Mouse (Mus musculus) adrenal gland, postnatal 10 days (tissue): Measurements from ENCODE around the gene Zfp704. TPM values are rescaled to one million over a fixed set of nuclear protein-coding genes. Genes with fewer than 3 reads are reported as not detected.

ENCODE experiments used
- DNase-seq: peaks from one replicate; pipeline ENCODE4 v3.0.0; 2021; ENCODE audit warnings: mixed read lengths
- total RNA-seq, 2 experiments: library from RNA; stranded (reverse); gene quantifications; 2 replicates each; pipeline ENCODE4 v1.2.3; 2021

The Zfp704 gene
- total RNA-seq, 2 experiments from 2014 or later: 17.8 to 20.3 TPM

DNA sequence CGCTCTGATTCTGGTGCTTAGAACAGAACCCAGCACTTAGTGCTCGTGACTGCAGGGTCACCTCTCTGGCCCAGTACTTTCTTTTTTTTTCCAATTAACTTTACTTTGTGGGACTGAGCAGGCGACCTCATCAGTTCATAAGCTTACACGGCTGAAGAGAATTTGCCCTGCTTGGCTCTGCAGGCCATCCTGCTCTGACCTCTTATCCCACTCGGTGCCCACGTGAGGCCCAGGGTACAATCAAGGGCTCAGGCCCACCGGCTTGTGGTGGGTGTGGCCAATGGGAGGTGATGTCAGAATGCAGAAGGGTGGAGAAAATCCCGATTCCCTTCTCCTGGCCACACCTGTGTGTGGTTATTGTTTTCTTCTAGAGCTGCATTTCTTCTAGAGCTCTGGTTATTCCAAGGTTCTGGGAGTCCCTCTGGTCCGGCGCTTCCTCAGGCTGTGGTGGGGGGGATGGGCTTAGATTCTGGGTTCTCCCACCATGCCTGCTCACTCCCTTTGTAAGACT lies 153.4 kb downstream of the Zfp704 start:
- no peak for DNase-seq

DNA sequence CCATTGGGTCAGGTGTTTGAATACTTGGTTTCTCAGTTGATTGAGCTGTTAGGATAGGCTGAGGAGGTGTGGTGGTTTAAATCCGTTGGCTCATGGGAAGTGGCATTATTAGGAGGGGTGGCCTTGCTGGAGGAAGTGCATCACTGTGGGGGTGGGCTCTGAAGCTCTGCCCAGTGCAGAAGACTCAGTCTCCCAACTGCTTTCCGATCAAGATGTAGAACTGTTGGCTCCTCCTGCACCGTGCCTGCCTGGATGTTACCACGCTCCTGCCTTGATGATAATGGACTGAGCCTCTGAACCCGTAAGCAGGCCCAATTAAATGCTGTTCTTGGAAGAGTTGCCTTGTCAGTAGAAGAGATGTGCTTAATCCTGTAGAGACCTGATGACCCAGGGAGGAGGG lies 154.5 kb downstream of the Zfp704 start:
- no peak for DNase-seq

- no peak for DNase-seq
Measured at GRCm38 (mm10) chr3:9454556-9455330, 155.1 kb downstream of the Zfp704 start.

DNA sequence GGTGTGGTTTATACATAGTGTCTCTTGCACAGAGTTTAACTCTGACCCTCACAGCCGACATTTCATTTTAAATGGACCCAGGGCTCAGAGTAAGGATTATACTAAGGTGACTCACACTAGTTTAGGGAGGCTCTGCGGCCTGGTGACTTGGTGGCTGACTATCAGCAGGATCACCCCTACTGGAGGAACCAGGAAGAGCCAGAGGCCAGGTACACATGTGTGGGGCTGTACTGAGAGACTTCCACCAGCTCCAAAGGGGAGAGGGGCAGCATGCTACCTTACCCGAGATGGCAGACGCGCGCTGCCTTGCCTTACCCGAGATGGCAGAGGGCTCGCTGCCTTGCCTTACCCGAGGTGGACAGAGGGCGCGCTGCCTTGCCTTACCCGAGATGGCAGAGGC lies 159.4 kb downstream of the Zfp704 start:
- DNase-seq: no peak

DNA sequence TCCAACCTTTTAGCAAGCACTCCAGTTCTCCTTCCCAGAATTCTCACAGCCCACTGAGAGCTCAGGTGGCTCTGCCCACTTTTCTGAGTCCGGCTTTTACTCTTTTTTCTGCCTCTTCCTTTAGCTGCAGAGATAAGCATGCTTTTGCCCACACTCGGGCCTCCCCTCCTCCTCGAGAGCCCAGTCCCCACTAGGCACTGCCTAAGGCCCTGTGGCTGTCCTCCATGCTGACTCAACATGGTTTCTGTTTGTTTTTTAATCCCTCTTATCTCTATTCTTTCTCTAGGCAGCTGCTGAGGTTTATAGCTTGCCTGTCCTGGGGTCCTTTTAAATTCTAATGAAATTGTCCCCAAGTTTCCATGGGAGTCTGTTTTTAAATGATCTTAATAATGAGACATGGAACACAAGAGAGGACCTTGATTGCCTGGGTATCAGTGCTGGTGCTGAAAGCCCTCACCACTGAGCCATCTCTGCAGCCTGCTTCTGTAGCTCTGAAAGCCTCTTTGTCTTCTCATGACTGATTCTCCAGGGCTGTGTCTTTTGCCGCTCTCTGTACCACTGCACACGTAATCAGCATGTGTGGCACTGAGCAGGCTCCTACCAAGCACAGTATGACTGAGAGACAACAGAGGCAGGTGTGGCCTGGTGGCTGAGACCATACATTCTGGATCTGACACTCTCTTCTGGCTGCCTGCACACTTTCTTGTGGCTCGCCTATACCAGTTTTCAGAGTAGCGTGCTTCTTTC lies 160.5 kb downstream of the Zfp704 start:
- DNase-seq: no peak

- DNase-seq: no peak
Measured at GRCm38 (mm10) chr3:9448541-9448940, 161.3 kb downstream of the Zfp704 start.

DNA sequence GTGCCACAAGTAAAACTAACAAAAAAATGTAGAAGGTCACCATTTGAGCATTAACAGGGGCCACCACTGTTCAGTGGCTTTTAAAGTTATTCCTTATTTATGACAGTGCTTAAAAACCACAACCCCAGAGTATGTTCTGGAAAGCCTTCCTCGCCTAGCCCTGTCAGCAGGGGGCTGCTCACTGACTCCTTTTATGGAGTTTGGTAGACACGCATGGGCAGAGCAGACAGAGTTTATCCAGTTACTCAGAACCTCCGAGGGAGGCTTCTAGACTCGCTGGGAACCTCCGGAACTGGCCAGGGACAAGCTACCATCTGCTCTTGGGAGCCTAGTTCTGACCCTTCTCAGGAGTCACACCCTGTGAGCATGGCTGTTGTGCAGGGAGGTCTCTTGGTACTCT lies 165.3 kb downstream of the Zfp704 start:
- DNase-seq: no peak

GRCm38 (mm10) chr3:9443981-9444380 lies 165.9 kb downstream of the Zfp704 start:
- DNase-seq: no peak

DNA sequence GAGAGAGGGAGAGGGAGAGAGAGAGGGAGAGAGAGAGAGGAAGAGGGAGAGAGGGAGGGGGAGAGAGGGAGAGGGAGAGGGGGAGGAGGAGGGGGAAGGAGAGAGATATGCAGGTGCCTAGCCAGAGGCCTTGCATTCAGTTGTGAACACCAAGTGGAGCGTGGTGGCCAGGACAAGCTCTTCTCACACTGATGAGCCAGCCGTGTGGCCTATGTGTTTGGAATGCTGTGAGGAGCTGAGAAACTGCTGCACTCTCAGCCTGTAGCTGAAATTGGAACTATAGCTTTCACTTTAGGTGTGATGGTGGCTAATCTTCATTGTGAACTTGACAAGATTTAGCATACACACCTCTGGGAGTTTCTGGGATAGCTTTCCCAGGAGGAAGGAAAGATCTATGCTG lies 166.4 kb downstream of the Zfp704 start:
- no peak for DNase-seq

GRCm38 (mm10) chr3:9441566-9442540 lies 168.0 kb downstream of the Zfp704 start:
- DNase-seq: no peak

- DNase-seq: no peak
Measured at GRCm38 (mm10) chr3:9440466-9440865, 169.4 kb downstream of the Zfp704 start.

GRCm38 (mm10) chr3:9439619-9440286 lies 170.1 kb downstream of the Zfp704 start:
- DNase-seq: no peak

DNA sequence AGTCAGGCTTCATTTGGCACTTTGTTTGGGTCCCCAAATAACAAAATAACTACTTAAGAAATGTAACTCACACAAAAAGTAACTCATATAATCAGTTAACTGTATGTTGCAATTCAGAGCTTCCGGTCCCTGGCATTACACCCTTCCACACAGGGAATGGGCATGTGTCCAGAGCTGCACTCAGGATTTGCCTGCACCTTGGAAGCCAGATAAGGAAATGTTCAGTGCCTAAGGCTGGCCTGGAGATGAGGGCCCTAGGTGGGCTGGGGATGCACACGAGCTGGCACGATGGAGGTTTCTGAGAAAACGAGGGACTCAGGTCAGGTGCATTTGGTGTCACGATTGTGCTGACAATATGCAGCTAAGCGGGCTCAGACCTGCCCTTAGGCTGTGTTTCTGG lies 173.6 kb downstream of the Zfp704 start:
- DNase-seq: peak; percentile 56

DNA sequence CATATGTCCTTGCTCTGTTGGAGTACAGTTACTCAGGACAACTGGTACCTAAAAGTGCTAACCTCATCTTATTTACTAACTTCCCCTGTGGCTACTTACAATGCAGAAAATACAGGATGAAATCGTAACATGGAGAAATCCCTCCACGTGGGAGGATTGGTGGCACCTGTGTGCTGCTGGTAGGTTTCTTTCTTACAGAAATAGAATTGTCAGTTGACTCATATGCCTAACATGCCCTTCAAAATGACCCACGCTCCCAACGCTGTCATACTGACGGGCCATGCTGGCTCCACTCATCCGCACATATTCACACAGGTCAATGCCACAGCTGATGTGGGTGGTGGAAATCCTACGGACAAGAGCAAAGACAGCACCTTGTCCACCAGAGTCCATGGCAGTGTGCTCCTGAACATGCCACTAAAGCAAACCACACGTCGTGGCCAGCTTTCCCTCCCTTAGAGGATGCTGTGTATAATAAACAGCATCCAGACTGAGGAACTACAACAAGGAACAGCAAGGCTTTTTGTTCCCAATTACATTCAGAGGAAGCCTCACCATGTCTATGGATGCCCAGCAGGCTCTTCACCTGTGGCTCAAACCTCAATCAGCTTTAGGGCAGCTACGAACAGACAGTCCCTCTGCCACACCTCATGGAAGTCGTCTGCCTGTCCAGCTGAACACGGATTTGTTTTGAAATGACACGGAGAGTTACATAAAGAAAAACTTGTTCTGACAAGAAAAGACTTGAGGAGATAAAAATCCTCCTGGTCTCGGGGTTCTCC lies 175.3 kb downstream of the Zfp704 start:
- DNase-seq: no peak

DNA sequence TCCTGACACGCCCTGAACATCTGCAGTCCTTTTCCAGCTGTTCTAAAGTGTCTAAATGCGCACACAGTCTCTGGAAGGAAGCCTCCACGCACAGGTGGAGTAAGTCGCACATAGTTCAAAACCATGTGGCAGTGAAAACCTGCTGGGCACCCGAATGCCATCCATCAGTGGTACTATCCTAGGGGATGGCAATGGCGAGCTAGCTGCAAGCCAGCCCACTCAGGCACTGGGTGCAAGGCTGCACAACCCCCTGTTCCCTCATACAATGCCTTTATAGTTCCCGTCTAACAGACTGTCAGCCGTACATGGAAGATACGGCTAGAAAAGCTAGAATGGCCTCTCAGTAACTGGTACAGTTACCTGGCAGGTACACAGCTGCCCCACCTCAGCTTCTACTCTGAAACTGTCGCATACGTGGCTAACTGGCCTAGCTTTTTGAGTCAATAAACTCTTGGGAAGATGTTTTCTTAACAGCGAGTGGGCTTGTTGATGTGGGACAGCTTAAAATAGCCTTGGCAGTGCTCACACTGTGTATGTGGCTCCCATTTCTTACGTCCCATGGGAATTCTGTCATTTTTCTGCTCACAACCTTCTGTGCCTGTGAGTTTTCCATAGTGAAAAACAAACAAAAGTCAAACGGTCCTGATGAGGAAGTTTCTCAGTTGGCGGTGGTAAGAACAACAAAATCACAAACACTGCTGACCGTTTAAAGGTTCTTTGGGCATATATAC lies 176.9 kb downstream of the Zfp704 start:
- DNase-seq: no peak

DNA sequence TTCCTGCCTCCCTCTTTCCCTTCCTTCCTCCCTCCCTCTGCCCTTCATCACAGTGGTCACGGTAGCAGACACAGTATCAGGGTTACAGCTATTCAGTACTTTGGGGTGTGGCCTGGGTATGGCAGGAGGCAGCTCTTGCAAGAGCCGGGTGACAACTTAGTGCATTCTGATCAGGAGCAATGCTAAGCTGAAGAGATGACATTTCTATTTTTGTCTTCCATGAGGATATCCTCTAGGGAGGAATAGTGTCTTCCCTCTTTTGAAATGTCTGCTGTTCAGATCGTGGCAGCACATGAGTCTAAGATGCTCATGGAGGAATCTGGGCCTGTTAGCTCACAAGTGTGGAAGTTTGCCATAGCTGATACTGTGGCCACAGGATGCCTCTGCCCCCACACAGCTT lies 177.7 kb downstream of the Zfp704 start:
- DNase-seq: no peak

GRCm38 (mm10) chr3:9429946-9430345 lies 179.9 kb downstream of the Zfp704 start:
- no peak for DNase-seq

GRCm38 (mm10) chr3:9427826-9428225 lies 182.1 kb downstream of the Zfp704 start:
- DNase-seq: no peak

DNA sequence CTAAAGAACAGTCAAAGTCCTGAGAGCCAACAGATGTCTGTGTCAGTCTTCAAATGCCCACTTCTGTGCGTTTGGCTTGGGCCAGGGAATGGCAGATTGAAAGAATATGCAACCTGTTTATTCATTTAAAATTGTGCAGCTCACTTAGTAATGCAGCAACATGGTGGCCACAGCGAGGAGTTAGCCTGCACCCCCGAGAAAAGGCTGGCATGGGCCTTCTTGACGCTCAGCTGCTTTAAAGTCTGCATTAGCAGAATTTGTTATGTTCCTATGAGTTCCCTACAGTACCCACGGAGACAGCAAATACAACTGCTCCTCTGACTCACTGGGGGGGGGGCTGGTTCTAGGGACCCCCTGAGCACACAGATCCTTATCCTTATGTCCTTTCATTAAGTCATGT lies 184.2 kb downstream of the Zfp704 start:
- no peak for DNase-seq

- DNase-seq: peak; percentile 58
Measured at GRCm38 (mm10) chr3:9424637-9425036, 185.2 kb downstream of the Zfp704 start.
